Mouse (Mus musculus) embryo, embryonic 10.5 days (tissue): ENCODE data around the gene Pld3.

Experiments
- DNase-seq: peaks from one replicate; pipeline ENCODE4 v3.0.0-alpha.2; 2015; ENCODE audit warnings: low spot score

Gene Pld3

GRCm38 (mm10) chr7:27569580-27570224, 16.7 kb upstream of the Pld3 start:
- no peak for DNase-seq

GRCm38 (mm10) chr7:27560978-27561377, 8.0 kb upstream of the Pld3 start:
- no peak for DNase-seq

- peak; percentile 3 for DNase-seq
Measured at GRCm38 (mm10) chr7:27560291-27560887, 7.4 kb upstream of the Pld3 start.

GRCm38 (mm10) chr7:27552070-27552469, 948 bp downstream of the Pld3 start:
- no peak for DNase-seq

- no peak for DNase-seq
Measured at GRCm38 (mm10) chr7:27549597-27549996, 3.4 kb downstream of the Pld3 start.

- DNase-seq, result no peak
Measured at GRCm38 (mm10) chr7:27544675-27545370, 8.2 kb downstream of the Pld3 start.

GRCm38 (mm10) chr7:27543851-27544250, 9.2 kb downstream of the Pld3 start:
- no peak for DNase-seq

- DNase-seq, result no peak
Measured at GRCm38 (mm10) chr7:27543065-27543464, 10.0 kb downstream of the Pld3 start.

GRCm38 (mm10) chr7:27542392-27543033, 10.5 kb downstream of the Pld3 start:
- peak; percentile 88 for DNase-seq

- no peak for DNase-seq
Measured at GRCm38 (mm10) chr7:27541922-27542321, 11.1 kb downstream of the Pld3 start.

- DNase-seq, result no peak
Measured at GRCm38 (mm10) chr7:27541431-27541830, 11.6 kb downstream of the Pld3 start.

GRCm38 (mm10) chr7:27540935-27541334, 12.1 kb downstream of the Pld3 start:
- DNase-seq, result no peak

GRCm38 (mm10) chr7:27540521-27540920, 12.5 kb downstream of the Pld3 start:
- no peak for DNase-seq

GRCm38 (mm10) chr7:27538797-27539196, 14.2 kb downstream of the Pld3 start:
- DNase-seq, result no peak

- DNase-seq, result no peak
Measured at GRCm38 (mm10) chr7:27537998-27538397, 15.0 kb downstream of the Pld3 start.

GRCm38 (mm10) chr7:27536618-27537017, 16.4 kb downstream of the Pld3 start:
- DNase-seq, result no peak

GRCm38 (mm10) chr7:27535386-27535785, 17.6 kb downstream of the Pld3 start:
- DNase-seq, result no peak

- DNase-seq, result no peak
Measured at GRCm38 (mm10) chr7:27532480-27533050, 20.5 kb downstream of the Pld3 start.

- no peak for DNase-seq
Measured at GRCm38 (mm10) chr7:27531707-27532106, 21.3 kb downstream of the Pld3 start.

GRCm38 (mm10) chr7:27530937-27531336, 22.1 kb downstream of the Pld3 start:
- no peak for DNase-seq

- DNase-seq, result no peak
Measured at GRCm38 (mm10) chr7:27529070-27529469, 23.9 kb downstream of the Pld3 start.

- DNase-seq, result peak; percentile 88
Measured at GRCm38 (mm10) chr7:27526039-27526827, 26.8 kb downstream of the Pld3 start.
